Mouse (Mus musculus) intestine, postnatal 0 days (tissue): ENCODE results near the gene Krt13. TPM values are rescaled to one million over a fixed set of nuclear protein-coding genes. Genes with fewer than 3 reads are reported as not detected.

Source experiments
- ATAC-seq: fragments of 200-750 bp; cut with Nextera tagmentation; 2 replicates; pipeline ENCODE4 v1.8.0; 2017; ENCODE audit warnings: mild to moderate bottlenecking, moderate TSS enrichment, moderate library complexity
- H3K27ac ChIP-seq: fragments of 300-500 bp; sonication (generic); 2 replicates; pipeline ENCODE4 v1.5.1; 2014; ENCODE audit warnings: mild to moderate bottlenecking, low read depth, low read length, moderate library complexity
- H3K27me3 ChIP-seq: fragments of 300-500 bp; sonication (generic); replicated peaks from 2 replicates; pipeline ENCODE4 v1.6.1; 2014; ENCODE audit warnings: low read length, mixed read lengths; ENCODE audit not compliant: control insufficient read depth, insufficient read depth
- H3K36me3 ChIP-seq: fragments of 300-500 bp; sonication (generic); 2 replicates; pipeline ENCODE4 v1.6.1; 2014; ENCODE audit warnings: mild to moderate bottlenecking, moderate library complexity; ENCODE audit not compliant: control insufficient read depth, insufficient read depth
- H3K4me1 ChIP-seq: fragments of 300-500 bp; sonication (generic); replicated peaks from 2 replicates; pipeline ENCODE4 v1.6.1; 2014; ENCODE audit warnings: antibody characterized with exemption, low read length, mixed read lengths; ENCODE audit not compliant: control insufficient read depth, insufficient read depth
- H3K4me2 ChIP-seq: fragments of 300-500 bp; sonication (generic); replicated peaks from 2 replicates; pipeline ENCODE4 v1.6.1; 2014; ENCODE audit warnings: low read depth, mild to moderate bottlenecking, moderate library complexity
- H3K4me3 ChIP-seq: fragments of 300-500 bp; sonication (generic); 2 replicates; pipeline ENCODE4 v1.5.1; 2014; ENCODE audit warnings: low read depth, low read length
- H3K9ac ChIP-seq: fragments of 300-500 bp; sonication (generic); 2 replicates; pipeline ENCODE4 v1.6.1; 2014; ENCODE audit warnings: mild to moderate bottlenecking, low read depth, low read length
- H3K9me3 ChIP-seq: fragments of 300-500 bp; sonication (generic); 2 replicates; pipeline ENCODE4 v1.6.1; 2016; ENCODE audit warnings: mixed run types; ENCODE audit not compliant: control insufficient read depth
- CTCF ChIP-seq: sonication (generic); IDR thresholded peaks from 2 replicates; pipeline ENCODE4 v1.5.1; 2016; ENCODE audit warnings: low read depth, mild to moderate bottlenecking, control low read depth, antibody characterized with exemption, moderate library complexity
- WGBS: fragments of 180-500 bp; shearing (Covaris S2); extraction: QIAGEN DNeasy Blood & Tissue Kit; methylation state at CpG from one replicate; pipeline ENCODE4 v1.1.7; 2014; 5-methylcytosine and 5-hydroxymethylcytosine counted together
- polyA plus RNA-seq: library from polyadenylated mRNA; unstranded; fragments of >200 nt; fragmentation: Nextera tagmentation; extraction: Ambion mirVana; gene quantifications from 2 replicates; pipeline ENCODE4 v1.2.1, GENCODE M21; 2015

The Krt13 gene
- polyA plus RNA-seq, 1 experiment from 2014 or later: not detected

GRCm38 (mm10) chr11:100140966-100141365 lies 19.6 kb upstream of the Krt13 start:
- 46% methylated on average over 21 of the region's 21 CpGs for WGBS
- H3K4me2 ChIP-seq: 0 out of 2 replicates have a peak overlapping the region, but pooled peaks have one; percentile 10

GRCm38 (mm10) chr11:100139391-100139790 lies 18.0 kb upstream of the Krt13 start:
- TF ChIP-seq CTCF: no peak
- 36% methylated on average over 2 of the region's 2 CpGs for WGBS
- Histone ChIP-seq H3K4me1 (peaks cover 6% of the 10 kb centered on the region; the same call in 1 of the 2 replicates), H3K9me3 (no peaks in the 10 kb centered on the region), H3K36me3 (no peaks in the 10 kb centered on the region; the same call in 1 of the 2 replicates), H3K4me2 (no peak overlapping the region), H3K9ac (no peak overlapping the region), H3K27ac (peak overlapping the region; percentile 29; the same call in 1 of the 2 replicates), H3K4me3 (no peak overlapping the region), H3K27me3 (no peaks in the 10 kb centered on the region)
- peak; percentile 70 for ATAC-seq

More at GRCm38 (mm10) chr11:100140966-100141365, 19.6 kb upstream of the Krt13 start:
- no peak for ATAC-seq
- H3K4me3 ChIP-seq: no peak overlapping the region
- TF ChIP-seq CTCF: no peak
- no peaks in the 10 kb centered on the region; the same call in 1 of the 2 replicates for H3K36me3 ChIP-seq
- H3K9ac ChIP-seq: no peak overlapping the region
- peaks cover 6% of the 10 kb centered on the region; the same call in 1 of the 2 replicates for H3K4me1 ChIP-seq
- H3K9me3 ChIP-seq: no peaks in the 10 kb centered on the region
- 0 out of 2 replicates have a peak, but pooled peaks cover 4% of the 10 kb centered on the region for H3K27me3 ChIP-seq
- no peak overlapping the region for H3K27ac ChIP-seq

DNA sequence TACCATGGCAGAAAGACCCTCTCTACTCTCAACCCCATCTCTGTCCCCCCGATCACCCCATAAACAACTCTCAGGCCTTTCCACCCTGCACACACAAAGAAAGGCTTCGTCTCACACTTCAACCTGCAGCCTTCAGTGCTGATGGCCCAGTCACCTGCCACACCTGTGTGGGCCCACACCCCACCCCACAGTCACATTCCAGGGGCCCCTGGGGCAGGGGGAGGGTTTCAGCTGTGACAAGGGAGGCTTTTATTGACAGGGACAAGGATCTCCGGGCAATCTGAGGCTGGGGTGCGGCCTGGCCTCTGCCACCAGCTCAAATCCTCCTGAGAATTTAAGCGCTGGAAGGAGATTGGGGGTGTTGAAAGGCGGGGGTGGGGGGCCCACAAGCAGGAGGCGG lies 17.4 kb upstream of the Krt13 start:
- Histone ChIP-seq H3K4me2 (no peak overlapping the region), H3K36me3 (no peaks in the 10 kb centered on the region), H3K9me3 (no peaks in the 10 kb centered on the region), H3K27me3 (no peaks in the 10 kb centered on the region), H3K4me3 (no peak overlapping the region), H3K9ac (no peak overlapping the region), H3K4me1 (peaks cover 6% of the 10 kb centered on the region; the same call in 1 of the 2 replicates), H3K27ac (peak overlapping the region; percentile 29; the same call in 1 of the 2 replicates)
- TF ChIP-seq CTCF: no peak
- ATAC-seq: peak; percentile 80
- WGBS: 27% methylated on average over 7 of the region's 7 CpGs

- Histone ChIP-seq H3K27ac (peak overlapping the region; percentile 50; the same call in 1 of the 2 replicates), H3K27me3 (no peaks in the 10 kb centered on the region), H3K9me3 (no peaks in the 10 kb centered on the region), H3K36me3 (no peaks in the 10 kb centered on the region), H3K9ac (no peak overlapping the region), H3K4me1 (peaks cover 6% of the 10 kb centered on the region; the same call in 1 of the 2 replicates), H3K4me2 (no peak overlapping the region), H3K4me3 (no peak overlapping the region)
- peak; percentile 32 for ATAC-seq
- TF ChIP-seq CTCF: no peak
- 22% methylated on average over 5 of the region's 5 CpGs for WGBS
Observed at GRCm38 (mm10) chr11:100137693-100138092, 16.3 kb upstream of the Krt13 start.

DNA sequence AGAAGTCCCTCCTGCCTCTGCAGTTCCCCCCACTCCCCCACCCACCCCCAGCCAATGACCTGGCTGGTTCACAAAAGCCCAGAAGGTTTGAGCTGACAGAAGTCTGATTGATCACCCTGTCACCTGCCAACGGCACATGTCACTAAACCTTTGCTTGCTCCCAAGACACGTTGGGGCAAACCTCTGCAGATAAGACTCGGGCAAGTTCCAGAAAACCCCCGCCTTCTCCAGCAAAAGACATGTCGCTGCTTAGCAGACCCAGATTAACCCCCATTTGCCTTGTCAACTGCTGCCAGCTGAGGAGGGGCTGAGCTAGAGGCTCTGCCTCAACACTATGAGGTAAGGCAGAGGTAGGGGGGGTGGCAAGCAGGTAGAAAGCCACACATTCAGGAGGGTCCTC lies 15.2 kb upstream of the Krt13 start:
- no peaks in the 10 kb centered on the region for H3K27me3 ChIP-seq
- no peaks in the 10 kb centered on the region for H3K36me3 ChIP-seq
- H3K4me3 ChIP-seq: no peak overlapping the region
- no peak for TF ChIP-seq CTCF
- no peak overlapping the region for H3K4me2 ChIP-seq
- 26% methylated on average over 5 of the region's 5 CpGs for WGBS
- no peak overlapping the region for H3K9ac ChIP-seq
- no peak overlapping the region for H3K27ac ChIP-seq
- no peaks in the 10 kb centered on the region for H3K9me3 ChIP-seq
- H3K4me1 ChIP-seq: peaks cover 6% of the 10 kb centered on the region; the same call in 1 of the 2 replicates
- ATAC-seq: no peak

DNA sequence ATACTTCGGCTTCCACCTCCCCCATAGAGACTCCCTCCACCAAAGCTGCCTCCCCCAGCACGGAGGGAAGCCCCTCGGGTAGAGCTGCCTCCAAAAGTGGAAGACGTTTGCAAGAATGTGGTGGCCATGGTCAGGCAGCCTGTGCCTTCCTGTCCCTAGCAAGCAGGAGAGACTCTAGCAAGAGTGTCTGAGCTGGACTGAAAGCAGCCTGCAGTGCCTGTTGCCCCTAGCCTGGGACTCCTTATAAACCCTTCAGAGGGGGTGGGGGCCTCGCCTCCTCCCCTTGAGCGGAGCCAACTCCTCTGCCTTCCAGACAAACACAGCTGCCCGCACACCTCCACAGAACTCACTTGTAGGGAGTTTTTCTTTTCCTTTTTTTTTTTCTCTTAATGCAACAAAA lies 14.4 kb upstream of the Krt13 start, which contains the start of gene Krt15:
TSS of gene Krt15 (minus strand) at position 198 of the 400 bp plus-strand sequence.
- H3K4me1 ChIP-seq: peaks cover 6% of the 10 kb centered on the region; the same call in 1 of the 2 replicates
- no peaks in the 10 kb centered on the region for H3K36me3 ChIP-seq
- no peak for ATAC-seq
- H3K9ac ChIP-seq: no peak within 1 kb of the TSS
- no peak within 1 kb of the TSS for H3K4me3 ChIP-seq
- TF ChIP-seq CTCF: no peak
- no peak within 1 kb of the TSS for H3K4me2 ChIP-seq
- H3K27me3 ChIP-seq: no peaks in the 10 kb centered on the region
- H3K27ac ChIP-seq: no peak within 1 kb of the TSS
- 79% methylated on average over 7 of the region's 7 CpGs for WGBS
- no peaks in the 10 kb centered on the region for H3K9me3 ChIP-seq
